Mouse (Mus musculus) monocyte, adult 5-6 weeks (primary cell): ENCODE results near the gene Abcc9. TPM values are rescaled to one million over a fixed set of nuclear protein-coding genes. Genes with fewer than 3 reads are reported as not detected.

Source experiments
- ATAC-seq: fragments of 153-309, 156-312 bp; replicated peaks from 2 replicates; pipeline ENCODE4 v1.8.0; 2017; ENCODE audit warnings: mild to moderate bottlenecking; ENCODE audit not compliant: low TSS enrichment, insufficient number of reproducible peaks, severe bottlenecking, poor library complexity, low FRiP score
- total RNA-seq: library from RNA; stranded (forward); fragments of 200-1000, 200-491, 200-594 nt; gene quantifications from 3 replicates; pipeline ENCODE4 v1.2.3, GENCODE M21; 2017

Abcc9 gene
- total RNA-seq: 0.11 TPM in 1 of 3 replicates, not detected in the others

DNA sequence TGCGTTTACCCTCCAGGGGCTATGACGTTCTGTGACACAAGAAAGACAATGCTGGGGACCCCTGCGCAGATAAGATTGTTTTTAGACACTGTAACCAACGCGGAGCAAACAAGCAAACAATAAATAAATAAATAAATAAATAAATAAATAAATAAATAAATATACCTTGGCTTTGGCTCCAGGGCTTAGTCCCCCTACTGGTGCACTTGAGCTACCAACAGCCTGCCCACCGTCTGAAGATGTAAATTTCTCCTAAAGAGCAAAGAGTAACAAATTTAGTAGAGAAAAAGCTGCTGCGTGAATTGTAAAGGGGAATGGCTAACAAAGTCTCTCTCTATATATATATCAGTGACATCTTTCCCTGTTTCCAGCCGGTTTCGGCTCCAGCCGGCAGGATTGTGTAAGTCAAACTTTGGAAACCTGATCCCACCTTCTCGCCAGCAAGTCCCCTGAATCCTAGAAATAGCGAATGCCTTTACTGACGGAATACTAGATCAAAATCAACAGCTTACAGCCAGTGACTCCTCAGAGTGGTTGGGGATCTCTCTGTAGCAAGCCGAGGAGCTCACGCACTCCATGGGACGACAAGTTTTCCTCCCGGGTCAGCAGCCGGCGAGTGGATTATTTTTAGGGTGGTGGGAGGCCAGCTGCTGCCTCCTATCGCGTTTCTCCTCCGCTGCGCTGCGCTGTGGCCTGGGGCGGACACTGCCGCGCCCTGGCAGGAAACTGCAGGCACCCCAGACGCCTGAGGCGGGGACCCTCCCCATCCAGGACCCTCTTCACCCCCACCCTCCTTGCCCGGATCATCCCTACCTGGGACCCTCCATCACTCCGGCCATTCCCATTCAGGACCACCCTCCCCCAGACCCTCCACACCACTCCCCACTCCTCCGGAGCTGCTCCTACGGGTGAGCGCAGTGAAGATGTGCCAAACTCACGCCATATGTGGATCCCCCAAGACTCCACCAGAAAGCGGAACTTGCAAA, at the start of gene Abcc9:
Abcc9 (minus strand) TSS at position 664 of the 986 bp plus-strand sequence.
- ATAC-seq: no peak

DNA sequence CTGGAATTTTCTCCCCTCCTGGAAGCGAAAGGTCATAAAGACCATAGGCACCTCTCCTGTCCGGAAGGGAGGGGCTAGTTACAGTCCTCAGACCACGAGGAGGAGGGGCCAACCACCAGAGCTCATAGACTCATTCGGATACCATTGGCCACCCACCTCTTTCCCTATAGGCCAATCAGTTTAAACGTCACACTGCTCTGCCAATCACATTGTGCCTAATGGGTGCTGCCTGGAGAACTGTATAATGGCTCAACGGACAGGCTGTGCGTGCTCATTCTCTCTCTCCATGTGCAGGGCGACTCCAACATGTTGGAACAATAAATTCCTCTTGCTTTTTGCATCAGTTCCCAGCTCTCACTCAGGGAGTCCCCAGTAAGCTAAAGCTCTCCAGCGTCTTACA, 49.2 kb upstream of the Abcc9 start:
- no peak for ATAC-seq

DNA sequence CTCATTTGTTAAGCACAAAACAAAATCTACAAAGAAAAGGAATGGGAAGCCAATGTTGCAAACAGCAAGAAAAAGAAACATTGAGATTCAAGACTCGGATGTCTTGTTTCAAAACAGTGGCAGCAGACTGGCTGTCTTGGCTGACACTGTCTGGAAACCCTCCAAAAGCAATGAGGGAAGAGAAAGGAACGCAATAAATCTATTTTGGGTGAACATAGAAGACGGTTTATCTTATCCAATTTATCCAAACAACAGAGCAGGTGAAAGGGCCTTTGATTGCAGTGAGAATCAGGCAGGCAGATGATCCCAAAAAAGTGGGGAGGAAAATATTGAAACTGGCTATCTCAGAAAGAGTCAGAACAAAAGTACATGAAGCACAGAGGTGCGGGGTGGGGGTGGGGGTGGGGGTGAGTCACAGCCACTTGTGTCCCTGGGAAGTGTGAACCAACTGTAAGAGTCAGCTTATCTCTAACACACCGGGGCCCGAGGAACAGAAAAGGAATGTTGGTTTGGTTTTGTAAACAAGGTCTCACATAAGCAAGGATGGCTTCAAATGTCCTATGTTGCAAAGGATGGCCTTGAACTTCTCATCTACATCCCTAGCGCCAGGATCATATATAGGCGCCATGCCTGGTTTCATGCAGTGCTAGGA, 46.1 kb upstream of the Abcc9 start:
- ATAC-seq: no peak

DNA sequence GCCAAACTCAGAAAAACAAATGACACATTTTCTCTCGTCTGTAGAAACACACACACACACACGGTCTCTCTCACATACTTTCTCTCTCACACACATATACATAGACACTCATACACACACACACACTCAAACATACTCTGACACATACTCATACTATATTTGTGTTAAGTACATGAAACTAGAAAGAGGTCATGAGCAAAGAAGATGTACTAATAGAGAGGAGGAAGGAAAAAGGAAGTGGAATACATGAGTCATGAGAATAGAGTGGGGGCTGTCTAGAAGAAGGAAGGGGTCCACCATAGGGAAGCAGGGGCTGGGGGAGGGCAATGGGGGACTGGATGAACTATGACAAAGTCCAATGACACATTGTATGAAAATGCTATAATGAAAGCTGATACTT, 45.0 kb upstream of the Abcc9 start:
- peak; percentile 24; the same call in 1 of the 2 replicates for ATAC-seq

- ATAC-seq: 0 out of 2 replicates have a peak, but pooled peaks have one; percentile 32
These were observed 44.6 kb upstream of the Abcc9 start for GRCm38 (mm10) chr6:142746765-142747164.

- no peak for ATAC-seq
These were observed 43.4 kb upstream of the Abcc9 start for GRCm38 (mm10) chr6:142745484-142745883.

DNA sequence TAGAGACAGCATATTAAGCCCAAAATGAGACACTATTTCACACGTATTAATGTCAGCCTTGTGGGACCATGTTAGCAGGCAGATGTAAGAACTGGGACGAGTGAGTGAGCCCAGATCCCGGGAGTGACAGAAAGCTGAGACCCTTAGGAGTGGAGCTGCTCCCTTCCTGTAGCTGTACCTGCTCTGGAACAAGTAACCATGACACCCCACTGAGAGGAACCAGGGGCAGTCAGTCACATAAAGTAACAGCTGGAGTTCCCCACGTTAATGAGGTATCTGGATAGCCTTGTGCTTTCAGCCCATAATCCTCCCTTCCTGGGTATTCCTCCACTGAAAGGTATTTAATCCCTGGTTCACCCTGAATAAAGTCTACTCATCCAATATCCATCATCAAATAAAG, 41.1 kb upstream of the Abcc9 start:
- no peak for ATAC-seq

DNA sequence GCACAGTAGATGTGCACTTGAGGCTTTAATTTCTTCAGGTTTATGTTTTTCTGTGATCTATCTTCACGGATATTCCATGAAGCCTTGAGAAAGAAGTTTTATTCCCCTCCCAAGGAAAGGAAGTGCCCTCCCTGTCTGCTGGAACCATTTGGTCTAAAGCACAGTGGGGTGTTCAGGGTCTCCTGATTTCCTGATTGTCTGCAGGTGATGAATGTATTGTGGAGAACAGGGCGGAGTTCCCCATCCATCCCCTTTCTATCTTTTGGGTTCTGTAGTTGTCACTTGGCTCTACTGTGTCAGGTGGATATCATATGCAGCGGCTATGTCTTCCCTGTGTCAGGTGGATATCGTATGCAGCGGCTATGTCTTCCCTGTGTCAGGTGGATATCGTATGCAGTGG, 39.6 kb upstream of the Abcc9 start:
- no peak for ATAC-seq

- ATAC-seq: no peak
These were observed 36.5 kb upstream of the Abcc9 start for GRCm38 (mm10) chr6:142738637-142739036.

DNA sequence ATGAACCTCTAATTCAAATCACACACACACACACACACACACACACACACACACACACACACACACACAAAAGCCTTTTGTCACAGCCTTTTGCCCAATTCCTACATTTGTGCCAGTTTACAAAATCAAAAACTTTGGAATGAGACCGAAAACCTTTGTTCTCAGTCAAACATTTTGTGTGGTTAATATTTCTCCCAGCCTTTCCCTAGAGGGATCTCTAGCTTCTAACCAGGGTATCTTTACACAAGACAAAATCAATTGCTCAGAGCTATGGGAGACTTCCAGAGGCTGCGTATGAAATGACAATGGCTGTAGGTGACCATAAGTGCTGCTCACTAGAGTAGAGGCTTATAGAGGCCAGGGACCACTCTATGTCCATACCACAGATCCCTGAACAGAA, 36.1 kb upstream of the Abcc9 start:
- ATAC-seq: no peak

DNA sequence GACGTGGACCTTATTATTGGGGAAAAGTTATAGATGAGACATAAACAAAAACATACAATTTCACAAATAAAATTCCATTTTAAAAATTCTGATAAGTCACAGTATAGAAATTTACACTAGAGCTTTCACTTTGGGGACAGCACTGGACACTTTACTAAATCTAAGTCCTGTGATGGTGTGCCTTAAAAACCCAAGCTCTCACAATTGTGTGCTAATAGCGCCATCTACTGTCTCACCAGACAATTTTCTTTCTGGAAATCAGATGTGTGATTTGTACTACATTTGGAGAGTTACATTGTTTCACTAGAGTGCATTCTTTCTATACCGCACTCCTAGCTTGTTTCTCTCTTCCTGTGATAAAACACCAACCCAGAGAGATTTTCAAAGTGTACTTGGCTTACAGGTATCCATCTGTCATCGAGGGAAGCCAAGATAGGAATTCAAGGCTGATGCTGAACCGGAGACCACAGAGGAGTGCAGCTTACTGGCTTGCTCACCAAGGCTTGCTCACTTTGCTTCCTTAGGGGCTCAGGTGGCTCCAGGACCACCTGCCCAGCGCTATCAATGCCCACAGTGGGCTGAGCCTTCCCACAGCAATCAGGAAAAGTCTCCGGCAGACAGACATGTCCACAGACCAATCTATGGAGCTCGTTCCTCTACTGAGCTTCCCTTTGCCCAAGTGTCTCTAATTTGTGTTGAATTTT, 33.3 kb upstream of the Abcc9 start:
- ATAC-seq: no peak; the same call in 1 of the 2 replicates

- no peak for ATAC-seq
These were observed 30.6 kb upstream of the Abcc9 start for GRCm38 (mm10) chr6:142732567-142733290.

GRCm38 (mm10) chr6:142726032-142726431, 23.9 kb upstream of the Abcc9 start:
- ATAC-seq: no peak

- no peak for ATAC-seq
These were observed 19.6 kb upstream of the Abcc9 start for GRCm38 (mm10) chr6:142721731-142722130.

DNA sequence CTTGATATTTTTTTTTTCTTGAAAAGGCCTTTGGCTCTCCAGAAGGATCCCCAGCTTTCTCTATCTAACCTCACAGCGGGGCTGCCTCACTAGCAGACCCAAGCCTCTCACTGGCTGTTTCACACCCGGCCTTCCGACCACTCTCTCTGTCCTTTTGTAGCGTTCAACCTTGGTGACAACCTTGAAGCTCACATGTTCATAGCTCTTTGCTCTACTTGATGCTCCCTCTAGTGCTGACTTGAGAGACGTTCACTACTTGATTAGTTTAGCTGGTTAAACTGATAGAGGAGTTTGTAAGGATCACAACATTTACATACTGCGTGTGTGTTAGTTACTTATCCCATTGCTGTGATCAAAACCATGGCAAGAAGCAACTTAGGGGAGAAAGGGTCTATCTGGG, 18.5 kb upstream of the Abcc9 start:
- no peak for ATAC-seq

GRCm38 (mm10) chr6:142718167-142718566, 16.1 kb upstream of the Abcc9 start:
- no peak for ATAC-seq

DNA sequence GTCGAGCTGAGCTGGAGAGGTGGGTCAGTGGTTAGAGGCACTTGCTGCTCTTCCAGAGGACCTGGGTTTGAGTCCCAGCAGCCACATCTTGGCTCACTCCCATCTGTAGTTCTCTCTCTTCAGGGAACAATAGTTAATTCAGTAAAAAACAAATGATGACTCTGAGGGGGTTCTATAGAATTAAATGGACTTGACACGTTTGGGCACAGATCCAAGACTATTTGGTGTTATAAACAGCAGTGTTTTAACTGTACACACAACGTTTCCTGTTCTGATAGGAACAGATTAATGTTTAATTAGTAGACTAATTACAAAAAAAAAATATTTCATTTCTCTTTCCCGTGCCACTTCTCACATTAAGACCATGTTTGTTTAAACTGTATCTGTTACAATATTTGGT, 15.1 kb upstream of the Abcc9 start:
- no peak for ATAC-seq

DNA sequence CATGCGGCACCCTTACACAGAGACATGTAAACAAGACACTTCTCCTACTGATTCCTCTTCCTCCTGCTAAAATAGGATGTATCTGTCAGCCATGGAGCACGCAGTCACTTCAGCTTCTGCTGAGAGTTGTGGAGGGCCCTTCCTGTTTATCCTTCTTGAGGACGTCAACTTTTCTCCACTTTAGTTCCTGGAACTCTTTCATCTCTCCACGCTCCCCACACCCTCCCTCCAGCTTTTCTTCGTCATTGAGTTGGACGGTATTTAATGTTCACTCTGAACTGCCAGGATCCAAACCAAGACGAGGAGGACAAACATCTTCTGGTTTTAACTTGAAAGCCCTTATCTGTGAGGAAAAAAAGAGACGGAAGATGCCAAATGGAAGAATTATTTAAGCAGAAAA, 12.9 kb upstream of the Abcc9 start:
- ATAC-seq: no peak

DNA sequence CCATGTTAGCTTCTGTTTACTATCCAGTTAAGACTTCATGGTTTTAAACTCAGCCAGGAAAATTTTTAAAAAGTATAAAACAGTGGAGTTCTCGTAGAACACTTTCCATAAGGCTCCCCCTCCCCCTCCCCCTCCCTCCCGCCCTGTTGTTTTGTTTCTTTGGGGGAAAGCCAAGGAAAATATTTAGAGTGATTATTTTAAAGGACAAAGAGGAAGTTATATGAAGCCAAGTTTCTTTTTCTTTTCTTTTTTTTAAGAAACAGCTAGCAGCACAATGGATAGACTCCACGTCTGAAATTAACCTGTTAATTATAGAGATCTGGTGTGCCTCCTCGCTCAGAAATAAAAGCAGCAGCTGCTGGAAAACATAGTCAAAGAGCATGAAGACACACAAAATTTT, 9.0 kb upstream of the Abcc9 start:
- ATAC-seq: no peak
